In the genomic region with DNA sequence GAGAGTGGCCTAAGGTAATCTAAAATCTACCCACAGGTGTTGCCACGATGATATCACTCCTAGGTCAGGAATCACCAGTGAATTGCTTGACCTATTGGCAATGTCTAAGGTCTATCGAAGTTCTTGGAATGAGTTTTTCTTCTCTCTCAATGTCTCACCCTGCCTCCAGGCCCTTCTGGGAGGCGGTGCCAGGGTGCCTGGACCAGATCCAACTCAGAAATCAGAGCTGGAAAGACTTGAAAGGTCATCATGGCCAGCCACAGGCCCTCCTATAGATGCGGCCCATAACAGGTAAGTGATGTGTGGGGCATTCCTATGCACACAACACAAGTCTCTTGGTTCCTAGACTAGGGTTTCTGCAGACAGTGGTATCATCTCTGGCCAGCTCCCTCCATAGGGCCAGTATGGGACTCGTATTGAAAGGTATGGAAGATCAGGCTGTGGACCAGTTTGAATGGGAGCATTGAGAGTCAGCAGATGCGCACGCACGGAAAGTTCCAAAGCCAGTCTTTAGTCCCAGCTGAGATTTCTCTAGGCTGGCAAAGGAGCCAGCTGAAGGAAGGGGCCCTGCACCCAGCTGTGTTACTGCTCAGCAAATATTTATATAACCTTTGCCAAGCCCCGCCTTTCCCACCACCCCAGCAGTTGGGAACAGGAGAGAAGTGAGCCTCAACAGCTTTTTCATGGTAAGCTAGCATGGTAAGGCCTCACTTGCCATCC, we compare ENCODE assay signal across 10 mouse cellular contexts.
DNase-seq lines count a peak whose midpoint lies in the region; ATAC-seq lines count a peak whose summit lies in the region.
"Had no signal": no experiment of that assay in that cellular context is flagged by ENCODE, and none has a peak within 500 bp of the region (broad histone marks: within the 10 kb centered on the region; RNA-seq: fewer than 3 reads in every experiment).

No protein-coding gene starts in this region.

- H3K4me2 ChIP-seq in kidney, embryonic 15.5 days, result no peak overlapping the region
- peak overlapping the region; percentile 5; the same call in 1 of the 2 replicates for H3K4me2 ChIP-seq in intestine, embryonic 14.5 days (ENCODE audit: low read length)

- H3K9me3 ChIP-seq in kidney, embryonic 15.5 days (replicated peaks), result no peaks in the 10 kb centered on the region
- H3K9me3 ChIP-seq in intestine, embryonic 14.5 days (ENCODE audit: control insufficient read depth, low read length), result no peaks in the 10 kb centered on the region

- no peak overlapping the region for H3K9ac ChIP-seq in kidney, embryonic 15.5 days
- H3K9ac ChIP-seq in intestine, embryonic 14.5 days (ENCODE audit: low read length), result no peak overlapping the region

- H3K4me3 ChIP-seq in kidney, embryonic 15.5 days (replicated peaks), result no peak overlapping the region
- H3K4me3 ChIP-seq in intestine, embryonic 14.5 days (ENCODE audit: low read depth, low read length), result no peak overlapping the region

- 0 out of 2 replicates have a peak, but pooled peaks cover 8% of the 10 kb centered on the region for H3K27me3 ChIP-seq in kidney, embryonic 15.5 days
- no peaks in the 10 kb centered on the region for H3K27me3 ChIP-seq in intestine, embryonic 14.5 days (replicated peaks; ENCODE audit: control insufficient read depth, insufficient read depth, low read length)

- ATAC-seq in kidney, embryonic 15.5 days (replicated peaks; ENCODE audit: low FRiP score), result peak; percentile 31; the same call in 1 of the 2 replicates
- ATAC-seq in intestine, embryonic 14.5 days (replicated peaks; ENCODE audit: low FRiP score, low TSS enrichment, low read depth), result peak; percentile 51; the same call in 1 of the 2 replicates
- ATAC-seq in granulocyte monocyte progenitor cell, adult 5-6 weeks (replicated peaks; ENCODE audit: poor library complexity, severe bottlenecking), result no peak

- peaks cover 58% of the 10 kb centered on the region for H3K4me1 ChIP-seq in kidney, embryonic 15.5 days
- peaks cover 43% of the 10 kb centered on the region for H3K4me1 ChIP-seq in intestine, embryonic 14.5 days (replicated peaks; ENCODE audit: control insufficient read depth, insufficient read depth, low read length)

- no peaks in the 10 kb centered on the region for H3K36me3 ChIP-seq in kidney, embryonic 15.5 days
- no peaks in the 10 kb centered on the region for H3K36me3 ChIP-seq in intestine, embryonic 14.5 days (ENCODE audit: control insufficient read depth, insufficient read depth, low read length)

- WGBS in kidney, embryonic 15.5 days, result 58% methylated on average over 9 of the region's 9 CpGs
- WGBS in intestine, embryonic 14.5 days, result 49% methylated on average over 9 of the region's 9 CpGs

- H3K27ac ChIP-seq in kidney, embryonic 15.5 days, result peak overlapping the region; percentile 14; the same call in 1 of the 2 replicates
- 0 out of 2 replicates have a peak overlapping the region, but pooled peaks have one; percentile 47 for H3K27ac ChIP-seq in intestine, embryonic 14.5 days (ENCODE audit: low read depth)

- DNase-seq in cerebellum, postnatal 10 days, result peak; percentile 47 to 60
- DNase-seq in cerebellum, postnatal 25 days, result no peak
- DNase-seq in kidney, postnatal 36 days, result no peak
- peak; percentile 76 for DNase-seq in intestine, embryonic 14.5 days (ENCODE audit: low spot score)
- DNase-seq in lung, postnatal 25 days (ENCODE audit: low spot score), result peak; percentile 78
- no peak for DNase-seq in layer of hippocampus, adult 11-12 months (ENCODE audit: low spot score)
- DNase-seq: cerebellum, adult 2 months; midbrain, embryonic 14.5 days had no signal

Comparison
In these comparisons a context has a peak if more than half of its experiments do, and no peak if none do; other contexts are left out.
1. DNase-seq: peak in cerebellum, postnatal 10 days (2 of 2), intestine, embryonic 14.5 days (single experiment) and lung, postnatal 25 days (single experiment); none in cerebellum, postnatal 25 days (0 of 2), kidney, postnatal 36 days (0 of 2) and layer of hippocampus, adult 11-12 months (single experiment).